Mouse (Mus musculus) olfactory bulb, adult 2 months (tissue): ENCODE data around the gene Srd5a2. TPM values are rescaled to one million over a fixed set of nuclear protein-coding genes. Genes with fewer than 3 reads are reported as not detected.

Source experiments
- H3K27ac ChIP-seq: fragments of 200-500 bp; 2 replicates; pipeline ENCODE4 v1.5.1; 2012; ENCODE audit warnings: low read depth, low read length; ENCODE audit not compliant: insufficient read depth
- H3K4me1 ChIP-seq: fragments of 200-500 bp; 2 replicates; pipeline ENCODE4 v1.6.1; 2012; ENCODE audit warnings: low read length; ENCODE audit not compliant: control insufficient read depth, insufficient read depth
- H3K4me3 ChIP-seq: fragments of 200-500 bp; 2 replicates; pipeline ENCODE4 v1.5.1; 2012; ENCODE audit warnings: mild to moderate bottlenecking, low read depth, low read length, moderate library complexity; ENCODE audit not compliant: insufficient read depth
- CTCF ChIP-seq: fragments of 200-500 bp; IDR thresholded peaks from 2 replicates; pipeline ENCODE4 v1.5.1; 2012; ENCODE audit warnings: low read depth, mild to moderate bottlenecking, low read length, moderate library complexity; ENCODE audit not compliant: insufficient read depth
- POLR2A ChIP-seq: fragments of 200-500 bp; IDR thresholded peaks from 2 replicates; pipeline ENCODE4 v1.6.1; 2012; ENCODE audit warnings: mild to moderate bottlenecking, low read depth, low read length, moderate library complexity; ENCODE audit not compliant: insufficient read depth
- WGBS: fragments of 180-500 bp; shearing (Covaris S2); methylation state at CpG from one replicate; pipeline ENCODE4 v1.1.7; 2018; 5-methylcytosine and 5-hydroxymethylcytosine counted together
- polyA plus RNA-seq: library from polyadenylated mRNA; stranded (reverse); fragments of >200 nt; gene quantifications from 2 replicates; pipeline ENCODE4 v1.2.4, GENCODE M21; 2012; ENCODE audit warnings: low replicate concordance; ENCODE audit not compliant: missing spikeins, insufficient read depth, insufficient read length

Srd5a2 gene
- polyA plus RNA-seq, 1 experiment = not detected

- Histone ChIP-seq H3K4me3 (no peak overlapping the region), H3K4me1 (peaks cover 6% of the 10 kb centered on the region), H3K27ac (peak overlapping the region; percentile 80)
- 29% methylated on average over 3 of the region's 3 CpGs for WGBS
- TF ChIP-seq CTCF (no peak), POLR2A (no peak)
Measured at GRCm38 (mm10) chr17:73970361-73971027, 77.2 kb downstream of the Srd5a2 start.

Other genes starting within 250 kb of the Srd5a2 start
- gene Ehd3, start 243.8 kb downstream of the Srd5a2 start, polyA plus RNA-seq = not detected in 2 replicates
- gene Xdh, start 97.7 kb downstream of the Srd5a2 start, polyA plus RNA-seq = not detected in 2 replicates
- gene Memo1, start 247.6 kb upstream of the Srd5a2 start, polyA plus RNA-seq = not detected in 2 replicates